Comparison of ENCODE assay signal across 28 mouse cellular contexts in the genomic region with DNA sequence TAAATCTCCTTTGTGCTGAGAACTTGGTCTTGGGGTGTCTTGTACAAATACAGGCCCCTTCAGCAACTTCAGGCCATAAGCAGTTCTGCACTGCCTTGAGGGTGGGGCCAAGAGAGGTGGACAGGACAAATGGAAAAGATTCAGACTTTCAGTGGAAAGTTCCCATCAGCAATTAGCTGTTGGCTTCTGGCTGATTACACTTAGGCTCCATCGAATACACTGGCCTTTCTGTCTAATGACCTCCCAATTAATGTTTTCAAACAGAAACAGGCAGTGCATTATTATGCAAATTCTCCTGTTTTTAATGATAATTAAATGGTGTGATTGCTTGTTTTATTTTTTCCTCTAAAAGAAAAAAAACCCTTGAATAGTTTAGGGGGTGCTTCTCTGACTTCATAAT. TPM values are rescaled to one million over a fixed set of nuclear protein-coding genes. Genes with fewer than 3 reads are reported as not detected.
"Had no signal": no experiment of that assay in that cellular context is flagged by ENCODE, and none has a peak within 500 bp of the region (broad histone marks: within the 10 kb centered on the region; RNA-seq: fewer than 3 reads in every experiment).

No protein-coding gene starts in this region.

- H3K36me3 ChIP-seq: heart, embryonic 10.5 days; heart, embryonic 12.5 days; hindbrain, embryonic 10.5 days; hindbrain, embryonic 12.5 days; intestine, embryonic 15.5 days; limb, embryonic 10.5 days; limb, embryonic 12.5 days; liver, embryonic 13.5 days; liver, embryonic 15.5 days had no signal

- H3K4me3 ChIP-seq: gastrocnemius, adult 2 months; heart, embryonic 10.5 days; heart, embryonic 12.5 days; hindbrain, embryonic 10.5 days; hindbrain, embryonic 12.5 days; intestine, embryonic 15.5 days; layer of hippocampus, adult 2 months; left cerebral cortex, adult 2 months; limb, embryonic 10.5 days; limb, embryonic 12.5 days; liver, embryonic 13.5 days; liver, embryonic 15.5 days had no signal

- H3K27me3 ChIP-seq: heart, embryonic 12.5 days; hindbrain, embryonic 12.5 days; intestine, embryonic 15.5 days; limb, embryonic 12.5 days; liver, embryonic 13.5 days; liver, embryonic 15.5 days had no signal

- DNase-seq: gastrocnemius, adult 2 months; gastrocnemius, postnatal 10 days; gastrocnemius, postnatal 25 days; heart, adult 18-20 months; heart, postnatal 10 days; heart, postnatal 4 days; kidney, adult 18-20 months; kidney, adult 8-10 months; kidney, postnatal 10 days; kidney, postnatal 25 days; kidney, postnatal 4 days; liver; liver, embryonic 13.5 days had no signal

- H3K27ac ChIP-seq: gastrocnemius, adult 2 months; heart, embryonic 10.5 days; hindbrain, embryonic 10.5 days; hindbrain, embryonic 12.5 days; hindbrain, embryonic 14.5 days; intestine, embryonic 15.5 days; layer of hippocampus, adult 2 months; left cerebral cortex, adult 2 months; limb, embryonic 10.5 days; limb, embryonic 12.5 days; liver, embryonic 13.5 days; liver, embryonic 15.5 days had no signal

- H3K4me2 ChIP-seq: heart, embryonic 12.5 days; hindbrain, embryonic 12.5 days; hindbrain, embryonic 14.5 days; intestine, embryonic 15.5 days; limb, embryonic 12.5 days; liver, embryonic 11.5 days; liver, embryonic 13.5 days; liver, embryonic 15.5 days had no signal

- H3K9ac ChIP-seq: heart, embryonic 12.5 days; hindbrain, embryonic 12.5 days; hindbrain, embryonic 14.5 days; intestine, embryonic 15.5 days; limb, embryonic 12.5 days; liver, embryonic 13.5 days; liver, embryonic 15.5 days had no signal

- H3K9me3 ChIP-seq: heart, embryonic 10.5 days; heart, embryonic 12.5 days; hindbrain, embryonic 10.5 days; hindbrain, embryonic 12.5 days; intestine, embryonic 15.5 days; limb, embryonic 10.5 days; limb, embryonic 12.5 days; liver, embryonic 13.5 days; liver, embryonic 15.5 days had no signal

- H3K4me1 ChIP-seq: intestine, embryonic 15.5 days; limb, embryonic 10.5 days; limb, embryonic 12.5 days; liver, embryonic 13.5 days; liver, embryonic 15.5 days had no signal

- ATAC-seq: hindbrain, embryonic 16.5 days; inflammation-experienced regulatory T-cells, adult 6 months; intestine, embryonic 15.5 days; intestine, postnatal 0 days had no signal

RNA-seq across cellular contexts. Expression of a gene that starts 11.4 kb away (rescaled TPM):
- polyA plus RNA-seq: inflammation-experienced regulatory T-cells, adult 6 months had no signal
